Mouse (Mus musculus) liver, adult 2 months (tissue): Measurements from ENCODE around the gene Slc6a17. TPM values are rescaled to one million over a fixed set of nuclear protein-coding genes. Genes with fewer than 3 reads are reported as not detected.
A peak's percentile ranks its signal among the peaks of the same experiment; 100 is the strongest.

ENCODE experiments used
- DNase-seq: peaks from one replicate; pipeline ENCODE4 v3.0.0-alpha.2; 2011; ENCODE audit warnings: low read depth, low spot score; ENCODE audit errors: extremely low read depth
- H3K27ac ChIP-seq: fragments of 200-500 bp; replicated peaks from 2 replicates; pipeline ENCODE4 v1.5.1; 2012; ENCODE audit warnings: low read depth, mild to moderate bottlenecking, control low read depth, inconsistent platforms, low read length; ENCODE audit not compliant: insufficient read depth
- H3K27me3 ChIP-seq: fragments of 200-500 bp; 2 replicates; pipeline ENCODE4 v1.6.1; 2012; ENCODE audit warnings: mild to moderate bottlenecking, moderate library complexity, low read length, inconsistent platforms; ENCODE audit not compliant: control insufficient read depth, insufficient read depth
- H3K36me3 ChIP-seq: fragments of 200-500 bp; 2 replicates; pipeline ENCODE4 v1.6.1; 2012; ENCODE audit warnings: low read length, inconsistent platforms; ENCODE audit not compliant: control insufficient read depth, insufficient read depth
- H3K4me1 ChIP-seq: fragments of 200-500 bp; 2 replicates; pipeline ENCODE4 v1.6.1; 2011; ENCODE audit warnings: low read length; ENCODE audit not compliant: control insufficient read depth, insufficient read depth
- H3K4me3 ChIP-seq: fragments of 200-500 bp; 2 replicates; pipeline ENCODE4 v1.5.1; 2011; ENCODE audit warnings: low read depth, mild to moderate bottlenecking, control low read depth, low read length, moderate library complexity; ENCODE audit not compliant: insufficient read depth
- H3K79me2 ChIP-seq: fragments of 200-500 bp; 2 replicates; pipeline ENCODE4 v1.6.1; 2012; ENCODE audit warnings: inconsistent platforms, mild to moderate bottlenecking, low read length, moderate library complexity; ENCODE audit not compliant: control insufficient read depth, insufficient read depth
- H3K9ac ChIP-seq: fragments of 200-500 bp; 2 replicates; pipeline ENCODE4 v1.6.1; 2012; ENCODE audit warnings: low read depth, mild to moderate bottlenecking, control low read depth, inconsistent platforms, low read length
- CTCF ChIP-seq: fragments of 200-500 bp; IDR thresholded peaks from 2 replicates; pipeline ENCODE4 v1.5.1; 2011; ENCODE audit warnings: low read depth, low read length, control low read depth
- POLR2A ChIP-seq: fragments of 200-500 bp; IDR thresholded peaks from 2 replicates; pipeline ENCODE4 v1.6.1; 2011; ENCODE audit warnings: low read length, control low read depth; ENCODE audit not compliant: insufficient read depth; ENCODE audit errors: extremely low read depth
- WGBS: fragments of 180-500 bp; shearing (Covaris S2); methylation state at CpG from one replicate; pipeline ENCODE4 v1.1.7; 2018; 5-methylcytosine and 5-hydroxymethylcytosine counted together
- polyA plus RNA-seq: library from polyadenylated mRNA; depleted of rRNA; stranded (reverse); fragments of >200 nt; gene quantifications from 2 replicates; pipeline ENCODE4 v1.2.3, GENCODE M21; 2012
- total RNA-seq: library from RNA; depleted of rRNA; stranded (reverse); fragments of >200 nt; gene quantifications from 2 replicates; pipeline ENCODE4 v1.2.3, GENCODE M21; 2014

Gene Slc6a17
- total and polyA plus RNA-seq, 2 experiments = 0.02 TPM; not detected in 1

- Histone ChIP-seq H3K4me3 (no peak overlapping the region), H3K27me3 (no peaks in the 10 kb centered on the region), H3K9ac (no peak overlapping the region), H3K79me2 (no peaks in the 10 kb centered on the region), H3K36me3 (no peaks in the 10 kb centered on the region), H3K4me1 (no peaks in the 10 kb centered on the region), H3K27ac (no peak overlapping the region)
- TF ChIP-seq POLR2A (no peak), CTCF (no peak)
- WGBS = 45% methylated on average over 3 of the region's 3 CpGs
- no peak for DNase-seq
These were observed 40.9 kb upstream of the Slc6a17 start for GRCm38 (mm10) chr3:107558740-107559139.

- no peak for DNase-seq
- no peaks in the 10 kb centered on the region for H3K4me1 ChIP-seq
These were observed 37.0 kb upstream of the Slc6a17 start, which contains the start of gene Ubl4b for GRCm38 (mm10) chr3:107554842-107555241. Ubl4b (minus strand) TSS chr3:107555073.

GRCm38 (mm10) chr3:107550409-107551049, 32.7 kb upstream of the Slc6a17 start:
- H3K79me2 ChIP-seq = no peaks in the 10 kb centered on the region
- TF ChIP-seq CTCF (peak; percentile 78), POLR2A (no peak)
- DNase-seq = peak; percentile 22
- H3K27me3 ChIP-seq = no peaks in the 10 kb centered on the region
- no peaks in the 10 kb centered on the region for H3K36me3 ChIP-seq
- WGBS = 71% methylated on average over 17 of the region's 17 CpGs
- no peak overlapping the region for H3K9ac ChIP-seq
- no peak overlapping the region for H3K4me3 ChIP-seq
- no peak overlapping the region for H3K27ac ChIP-seq
- H3K4me1 ChIP-seq = no peaks in the 10 kb centered on the region

More at GRCm38 (mm10) chr3:107554842-107555241, 37.0 kb upstream of the Slc6a17 start, which contains the start of gene Ubl4b:
- Histone ChIP-seq H3K4me3 (no peak within 1 kb of the TSS), H3K27ac (no peak within 1 kb of the TSS), H3K36me3 (no peaks in the 10 kb centered on the region), H3K9ac (no peak within 1 kb of the TSS), H3K27me3 (no peaks in the 10 kb centered on the region), H3K79me2 (no peaks in the 10 kb centered on the region)
- no peak for TF ChIP-seq CTCF
- TF ChIP-seq POLR2A = no peak
- WGBS = 87% methylated on average over 2 of the region's 2 CpGs

GRCm38 (mm10) chr3:107546956-107547355, 29.1 kb upstream of the Slc6a17 start:
- Histone ChIP-seq H3K36me3 (no peaks in the 10 kb centered on the region), H3K4me1 (no peaks in the 10 kb centered on the region), H3K27ac (no peak overlapping the region), H3K9ac (no peak overlapping the region), H3K4me3 (no peak overlapping the region), H3K79me2 (no peaks in the 10 kb centered on the region), H3K27me3 (no peaks in the 10 kb centered on the region)
- 43% methylated on average over 2 of the region's 2 CpGs for WGBS
- no peak for DNase-seq
- no peak for TF ChIP-seq POLR2A
- no peak for TF ChIP-seq CTCF

DNA sequence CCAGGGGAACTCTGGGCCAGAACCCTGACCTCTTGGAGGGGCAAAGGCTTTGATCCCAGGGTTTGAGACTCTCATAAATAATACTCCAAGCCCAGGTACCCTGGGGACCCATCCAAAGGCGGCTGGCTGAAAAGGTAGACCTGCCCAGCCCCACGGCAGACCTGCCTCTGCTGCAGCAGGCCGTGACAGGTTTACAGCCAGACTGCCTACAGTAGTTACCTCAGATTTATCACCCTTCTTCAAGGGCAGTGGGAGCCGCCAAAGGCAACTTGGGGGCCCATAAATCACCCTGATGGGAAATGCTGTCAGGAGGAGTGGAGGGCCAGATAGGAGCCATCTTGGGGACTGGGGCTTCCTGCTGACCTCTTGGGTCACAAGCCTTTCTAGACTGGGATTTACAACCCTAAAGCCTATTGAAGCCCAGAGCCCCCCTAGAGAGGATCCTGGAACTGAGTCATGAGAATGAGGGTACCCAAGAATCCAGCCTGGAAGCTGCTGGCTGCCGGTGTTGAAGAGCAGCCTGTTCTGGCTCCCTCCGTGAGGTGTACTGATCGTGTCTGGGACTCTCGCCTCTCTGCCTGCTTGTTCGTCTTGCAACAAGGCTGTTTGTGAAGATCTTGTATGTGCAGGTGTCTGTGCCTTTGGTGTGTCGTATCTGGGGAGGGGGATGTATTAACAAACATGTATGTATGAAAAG, 28.0 kb upstream of the Slc6a17 start:
- H3K4me1 ChIP-seq = no peaks in the 10 kb centered on the region
- H3K9ac ChIP-seq = no peak overlapping the region
- WGBS = 79% methylated on average over 10 of the region's 10 CpGs
- H3K27ac ChIP-seq = no peak overlapping the region
- DNase-seq = no peak
- no peaks in the 10 kb centered on the region for H3K79me2 ChIP-seq
- H3K4me3 ChIP-seq = no peak overlapping the region
- TF ChIP-seq POLR2A (no peak), CTCF (no peak)
- H3K27me3 ChIP-seq = no peaks in the 10 kb centered on the region
- H3K36me3 ChIP-seq = no peaks in the 10 kb centered on the region

DNA sequence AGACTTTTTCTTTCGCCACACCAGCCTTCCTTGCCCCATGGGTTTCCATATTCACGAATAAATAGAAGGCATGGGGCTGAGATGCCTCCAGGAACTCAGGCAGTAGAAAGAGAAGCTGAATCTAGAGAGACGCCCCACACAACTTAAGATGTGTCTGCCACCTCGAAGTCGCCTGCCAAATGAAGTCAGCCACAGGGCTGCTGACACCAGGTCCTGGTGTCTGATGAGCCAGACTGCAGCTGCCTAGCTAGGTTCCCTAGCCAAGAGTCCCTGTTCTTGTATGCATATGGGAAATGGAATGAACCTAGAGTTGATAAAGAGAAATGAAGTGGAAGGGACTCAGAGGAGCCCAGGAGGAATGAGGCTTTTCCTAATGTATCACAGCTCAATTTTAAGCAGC, 27.5 kb upstream of the Slc6a17 start:
- no peaks in the 10 kb centered on the region for H3K4me1 ChIP-seq
- H3K79me2 ChIP-seq = no peaks in the 10 kb centered on the region
- H3K27ac ChIP-seq = no peak overlapping the region
- 77% methylated on average over 5 of the region's 5 CpGs for WGBS
- TF ChIP-seq CTCF = no peak
- no peak for TF ChIP-seq POLR2A
- no peak for DNase-seq
- no peaks in the 10 kb centered on the region; the same call in 1 of the 2 replicates for H3K27me3 ChIP-seq
- H3K9ac ChIP-seq = no peak overlapping the region
- no peaks in the 10 kb centered on the region for H3K36me3 ChIP-seq
- H3K4me3 ChIP-seq = no peak overlapping the region
